Mouse (Mus musculus): ENCODE data around the gene Zdhhc22. TPM values are rescaled to one million over a fixed set of nuclear protein-coding genes. Genes with fewer than 3 reads are reported as not detected.

The Zdhhc22 gene
- polyA plus RNA-seq, 1 experiment: not detected

DNA sequence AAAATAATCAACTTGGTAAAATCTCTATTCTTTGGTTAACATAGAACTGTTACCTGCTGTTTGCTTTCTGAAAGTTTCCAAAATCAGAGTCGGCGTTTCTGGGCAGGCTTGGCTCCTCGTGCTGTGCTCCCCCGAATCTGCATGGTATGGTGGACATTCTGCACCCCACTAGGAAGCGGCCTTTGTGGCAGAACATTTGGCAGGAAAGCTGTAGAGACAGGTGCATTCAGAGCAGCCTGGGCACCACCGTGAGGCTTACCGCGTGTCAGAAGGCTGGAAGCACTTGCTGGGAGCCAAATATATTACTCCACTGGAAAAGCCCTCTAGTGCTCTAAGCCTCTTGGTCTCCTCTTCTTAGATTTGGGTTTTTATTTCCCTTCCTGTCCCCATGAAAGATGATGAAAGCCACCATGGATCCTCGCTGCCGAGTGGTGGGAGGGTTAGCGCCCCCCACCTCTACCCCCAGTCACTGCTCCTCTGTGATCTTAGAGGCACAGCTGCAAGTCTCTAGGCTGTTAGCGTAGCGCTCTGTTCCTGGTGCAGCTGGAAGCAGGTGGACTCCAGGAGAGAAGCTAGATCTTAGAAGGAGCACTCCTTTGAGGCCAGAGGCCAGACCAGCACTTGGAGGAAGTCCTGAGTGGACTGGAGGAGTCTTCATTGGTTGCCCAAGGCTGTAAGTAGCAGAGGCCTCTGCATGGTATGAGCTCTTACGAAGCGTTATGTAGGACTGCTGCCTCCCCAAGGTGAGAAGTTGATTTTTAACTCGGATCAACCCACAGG, 25.8 kb downstream of the Zdhhc22 start:
- no peak for TF ChIP-seq CTCF (IDR thresholded peaks at IDR 0.05; ENCODE audit: control insufficient read depth, insufficient read depth, insufficient replicate concordance, low read depth, low read length)
- TF ChIP-seq POLR2A (IDR thresholded peaks at IDR 0.05; ENCODE audit: control insufficient read depth, low read depth, low read length): no peak
- H3K36me3 ChIP-seq (ENCODE audit: control insufficient read depth, insufficient read depth, low read length): no peaks in the 10 kb centered on the region; the same call in 1 of the 2 replicates
- H3K27ac ChIP-seq (ENCODE audit: control insufficient read depth, insufficient read depth, low read depth, low read length): no peak overlapping the region
- H3K4me1 ChIP-seq (ENCODE audit: control insufficient read depth, insufficient read depth, low read length): no peaks in the 10 kb centered on the region
- no peak overlapping the region for H3K4me3 ChIP-seq (ENCODE audit: control insufficient read depth, low read depth, low read length)
- H3K27me3 ChIP-seq (ENCODE audit: control insufficient read depth, insufficient read depth, low read length): no peaks in the 10 kb centered on the region

DNA sequence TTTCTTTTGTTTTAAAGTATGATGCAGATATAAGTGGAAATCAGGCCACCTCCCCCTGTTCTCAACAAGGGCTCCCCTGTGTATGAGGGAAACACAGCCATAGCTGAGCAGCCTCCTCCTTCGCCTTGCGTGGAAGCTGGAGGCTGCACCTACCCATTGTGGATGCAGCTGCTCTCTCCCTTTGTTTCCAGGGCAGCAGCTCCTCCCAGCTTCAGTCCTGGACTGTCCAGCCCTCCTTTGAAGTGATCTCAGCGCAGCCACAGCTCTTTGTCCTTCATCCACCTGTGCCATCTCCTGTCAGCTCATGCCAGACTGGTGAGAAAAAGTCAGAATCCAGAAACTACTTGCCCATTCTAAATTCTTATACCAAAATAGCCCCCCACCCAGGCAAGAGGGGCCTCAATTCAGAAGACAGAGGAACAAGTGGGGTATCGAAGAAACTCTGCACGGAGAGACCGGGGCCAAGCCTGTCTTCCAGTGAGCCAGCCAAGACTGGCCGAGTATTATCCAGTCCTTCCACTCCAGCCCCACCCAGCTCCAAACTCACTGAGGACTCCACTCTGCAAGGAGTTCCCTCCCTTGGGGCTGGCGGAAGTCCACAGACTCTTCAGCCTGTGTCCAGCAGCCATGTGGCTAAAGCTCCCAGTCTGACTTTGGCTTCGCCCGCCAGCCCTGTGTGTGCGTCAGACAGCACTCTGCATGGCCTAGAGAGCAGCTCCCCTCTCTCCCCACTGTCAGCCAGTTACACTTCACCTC, 28.5 kb downstream of the Zdhhc22 start:
- H3K4me3 ChIP-seq (ENCODE audit: control insufficient read depth, low read depth, low read length): no peak overlapping the region
- H3K27me3 ChIP-seq (ENCODE audit: control insufficient read depth, insufficient read depth, low read length): no peaks in the 10 kb centered on the region
- H3K4me1 ChIP-seq (ENCODE audit: control insufficient read depth, insufficient read depth, low read length): no peaks in the 10 kb centered on the region
- no peak for TF ChIP-seq CTCF (IDR thresholded peaks at IDR 0.05; ENCODE audit: control insufficient read depth, insufficient read depth, insufficient replicate concordance, low read depth, low read length)
- no peak for TF ChIP-seq POLR2A (IDR thresholded peaks at IDR 0.05; ENCODE audit: control insufficient read depth, low read depth, low read length)
- H3K36me3 ChIP-seq (ENCODE audit: control insufficient read depth, insufficient read depth, low read length): peaks cover 2% of the 10 kb centered on the region; the same call in 1 of the 2 replicates
- no peak overlapping the region for H3K27ac ChIP-seq (ENCODE audit: control insufficient read depth, insufficient read depth, low read depth, low read length)

DNA sequence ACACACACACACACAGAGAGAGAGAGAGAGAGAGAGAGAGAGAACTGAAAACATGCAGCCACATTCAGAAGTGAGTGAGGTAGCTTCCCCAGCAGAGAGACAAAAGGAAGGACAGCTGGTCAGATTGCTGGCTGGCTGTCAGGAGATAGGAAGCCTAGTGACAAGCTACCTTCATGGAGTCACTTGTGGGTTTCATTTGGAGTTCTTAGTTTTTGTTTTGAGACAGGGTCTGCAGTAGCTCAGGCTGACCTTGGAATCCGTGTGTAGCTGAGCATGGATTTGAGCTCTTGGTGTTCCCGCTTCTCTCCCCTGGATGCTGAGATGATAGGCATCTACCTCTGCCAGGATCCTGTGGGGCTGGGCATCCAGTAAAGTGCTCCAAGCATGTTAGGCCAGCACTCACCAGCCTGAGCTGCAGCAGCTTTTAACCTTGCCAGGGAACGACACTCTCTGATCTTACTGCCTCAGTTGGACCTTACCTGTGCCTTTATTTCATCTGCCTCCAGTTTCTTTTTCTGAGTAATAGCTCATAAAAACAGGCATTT, 29.4 kb downstream of the Zdhhc22 start:
- H3K4me1 ChIP-seq (ENCODE audit: control insufficient read depth, insufficient read depth, low read length): no peaks in the 10 kb centered on the region
- H3K27me3 ChIP-seq (ENCODE audit: control insufficient read depth, insufficient read depth, low read length): no peaks in the 10 kb centered on the region
- H3K27ac ChIP-seq (ENCODE audit: control insufficient read depth, insufficient read depth, low read depth, low read length): no peak overlapping the region
- peaks cover 2% of the 10 kb centered on the region; the same call in 1 of the 2 replicates for H3K36me3 ChIP-seq (ENCODE audit: control insufficient read depth, insufficient read depth, low read length)
- H3K4me3 ChIP-seq (ENCODE audit: control insufficient read depth, low read depth, low read length): no peak overlapping the region
- no peak for TF ChIP-seq POLR2A (IDR thresholded peaks at IDR 0.05; ENCODE audit: control insufficient read depth, low read depth, low read length)
- TF ChIP-seq CTCF (IDR thresholded peaks at IDR 0.05; ENCODE audit: control insufficient read depth, insufficient read depth, insufficient replicate concordance, low read depth, low read length): no peak

DNA sequence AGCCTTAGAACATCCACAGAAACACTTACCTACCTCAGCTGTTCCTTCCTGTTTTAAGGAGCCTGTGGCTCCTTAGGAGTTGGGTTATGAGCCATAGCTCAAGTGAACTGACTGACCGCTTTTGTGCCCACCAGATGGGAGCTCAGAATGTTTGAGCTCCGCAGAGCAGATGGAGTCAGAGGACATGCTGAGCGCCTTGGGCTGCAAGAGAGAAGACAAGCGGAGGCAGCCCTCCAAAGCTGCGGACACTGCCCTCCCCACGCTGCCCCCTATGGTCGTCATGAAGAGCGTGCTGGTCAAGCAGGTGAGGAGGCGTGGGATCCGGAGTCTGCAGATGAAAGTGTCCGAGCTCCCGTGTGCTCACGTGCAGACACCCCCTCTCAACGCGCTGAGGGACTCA, 30.1 kb downstream of the Zdhhc22 start:
- H3K27me3 ChIP-seq (ENCODE audit: control insufficient read depth, insufficient read depth, low read length): no peaks in the 10 kb centered on the region
- no peak overlapping the region for H3K27ac ChIP-seq (ENCODE audit: control insufficient read depth, insufficient read depth, low read depth, low read length)
- no peak overlapping the region for H3K4me3 ChIP-seq (ENCODE audit: control insufficient read depth, low read depth, low read length)
- no peaks in the 10 kb centered on the region for H3K4me1 ChIP-seq (ENCODE audit: control insufficient read depth, insufficient read depth, low read length)
- TF ChIP-seq CTCF (IDR thresholded peaks at IDR 0.05; ENCODE audit: control insufficient read depth, insufficient read depth, insufficient replicate concordance, low read depth, low read length): no peak
- no peak for TF ChIP-seq POLR2A (IDR thresholded peaks at IDR 0.05; ENCODE audit: control insufficient read depth, low read depth, low read length)
- peaks cover 2% of the 10 kb centered on the region; the same call in 1 of the 2 replicates for H3K36me3 ChIP-seq (ENCODE audit: control insufficient read depth, insufficient read depth, low read length)

DNA sequence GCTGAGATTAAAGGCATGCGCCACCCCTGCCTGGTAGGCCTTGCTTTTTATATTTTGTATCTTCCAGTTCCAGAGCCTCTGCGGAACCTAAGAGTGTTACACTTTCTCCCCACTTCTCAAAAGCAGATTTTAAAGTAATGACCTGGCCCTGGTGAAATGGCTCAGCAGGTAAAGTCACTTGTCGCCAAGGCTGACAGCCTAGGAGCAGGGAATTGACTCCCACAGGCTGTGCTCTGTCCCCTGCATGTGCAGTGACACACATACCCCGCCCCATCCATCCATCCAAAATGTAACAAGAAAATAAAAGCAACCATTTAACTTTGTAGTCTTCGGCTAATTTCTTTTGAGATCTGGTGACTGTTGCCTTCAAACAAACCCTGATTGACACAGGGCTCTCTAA, 30.6 kb downstream of the Zdhhc22 start:
- H3K4me3 ChIP-seq (ENCODE audit: control insufficient read depth, low read depth, low read length): no peak overlapping the region
- no peaks in the 10 kb centered on the region for H3K27me3 ChIP-seq (ENCODE audit: control insufficient read depth, insufficient read depth, low read length)
- TF ChIP-seq POLR2A (IDR thresholded peaks at IDR 0.05; ENCODE audit: control insufficient read depth, low read depth, low read length) (no peak), CTCF (IDR thresholded peaks at IDR 0.05; ENCODE audit: control insufficient read depth, insufficient read depth, insufficient replicate concordance, low read depth, low read length) (no peak)
- H3K4me1 ChIP-seq (ENCODE audit: control insufficient read depth, insufficient read depth, low read length): no peaks in the 10 kb centered on the region
- no peak overlapping the region for H3K27ac ChIP-seq (ENCODE audit: control insufficient read depth, insufficient read depth, low read depth, low read length)
- H3K36me3 ChIP-seq (ENCODE audit: control insufficient read depth, insufficient read depth, low read length): peaks cover 2% of the 10 kb centered on the region; the same call in 1 of the 2 replicates

DNA sequence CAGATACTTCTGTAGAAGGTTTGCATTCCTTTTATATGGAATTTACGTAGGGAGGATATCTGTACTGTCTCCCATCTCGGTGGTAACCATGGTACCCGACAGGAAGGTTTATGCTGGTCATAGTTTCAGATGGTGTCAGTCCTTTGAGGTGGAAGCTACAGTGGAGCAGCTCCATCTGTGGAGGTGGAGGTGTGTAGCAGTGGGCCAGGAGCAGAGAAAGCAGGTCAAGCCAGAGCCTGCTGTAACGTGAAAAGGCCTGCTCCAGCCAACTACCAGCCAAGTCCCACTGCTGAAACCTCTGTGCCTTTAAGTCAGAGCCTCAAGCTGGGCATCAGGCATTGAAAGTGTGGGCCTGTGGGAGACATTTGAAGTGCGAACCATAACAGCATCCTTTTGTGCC, 31.7 kb downstream of the Zdhhc22 start:
- no peak for TF ChIP-seq POLR2A (IDR thresholded peaks at IDR 0.05; ENCODE audit: control insufficient read depth, low read depth, low read length)
- no peak for TF ChIP-seq CTCF (IDR thresholded peaks at IDR 0.05; ENCODE audit: control insufficient read depth, insufficient read depth, insufficient replicate concordance, low read depth, low read length)
- Histone ChIP-seq H3K27ac (ENCODE audit: control insufficient read depth, insufficient read depth, low read depth, low read length) (no peak overlapping the region), H3K4me3 (ENCODE audit: control insufficient read depth, low read depth, low read length) (no peak overlapping the region), H3K36me3 (ENCODE audit: control insufficient read depth, insufficient read depth, low read length) (peaks cover 2% of the 10 kb centered on the region; the same call in 1 of the 2 replicates), H3K27me3 (ENCODE audit: control insufficient read depth, insufficient read depth, low read length) (no peaks in the 10 kb centered on the region), H3K4me1 (ENCODE audit: control insufficient read depth, insufficient read depth, low read length) (no peaks in the 10 kb centered on the region)

DNA sequence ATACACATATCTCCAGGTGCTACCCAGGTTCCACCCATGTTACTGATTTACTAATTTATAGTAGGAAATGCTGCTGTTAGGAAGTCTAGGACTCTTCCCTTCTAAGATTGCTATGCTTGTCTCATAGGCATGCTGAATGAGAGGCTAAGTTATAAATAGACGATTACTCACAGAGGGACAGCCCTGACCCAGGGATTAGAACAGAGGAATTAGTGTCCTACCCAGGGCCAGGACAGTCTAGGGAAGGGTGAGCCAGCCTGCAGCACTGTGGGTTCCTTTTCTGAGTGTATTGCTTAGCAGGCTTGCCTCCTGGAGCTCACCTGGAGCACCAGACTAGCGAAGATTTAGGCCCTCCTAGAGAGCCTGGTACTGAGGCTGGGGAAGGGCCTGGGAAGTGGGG, 34.3 kb downstream of the Zdhhc22 start:
- H3K4me3 ChIP-seq (ENCODE audit: control insufficient read depth, low read depth, low read length): no peak overlapping the region
- H3K36me3 ChIP-seq (ENCODE audit: control insufficient read depth, insufficient read depth, low read length): peaks cover 2% of the 10 kb centered on the region; the same call in 1 of the 2 replicates
- H3K4me1 ChIP-seq (ENCODE audit: control insufficient read depth, insufficient read depth, low read length): no peaks in the 10 kb centered on the region
- TF ChIP-seq CTCF (IDR thresholded peaks at IDR 0.05; ENCODE audit: control insufficient read depth, insufficient read depth, insufficient replicate concordance, low read depth, low read length) (no peak), POLR2A (IDR thresholded peaks at IDR 0.05; ENCODE audit: control insufficient read depth, low read depth, low read length) (no peak)
- no peaks in the 10 kb centered on the region for H3K27me3 ChIP-seq (ENCODE audit: control insufficient read depth, insufficient read depth, low read length)
- no peak overlapping the region for H3K27ac ChIP-seq (ENCODE audit: control insufficient read depth, insufficient read depth, low read depth, low read length)
